Mouse (Mus musculus): ENCODE measurements at regions not wholly inside any gene's neighbourhood (a gene's known extent, or its start where the extent isn't known, plus 50 kb on each side); places are given as distances from the start of the nearest gene placed in this dataset.

GRCm38 (mm10) chr10:42072758-42073157 lies 54.5 kb upstream of the Armc2 start:
- no peak for TF ChIP-seq CTCF (IDR thresholded peaks at IDR 0.05; ENCODE audit: control insufficient read depth, insufficient read depth, low read length)
- no peak for TF ChIP-seq POLR2A (IDR thresholded peaks at IDR 0.05; ENCODE audit: borderline replicate concordance, control insufficient read depth, low read depth, low read length)
